13 mouse cellular contexts compared by ENCODE assay signal in the genomic region with DNA sequence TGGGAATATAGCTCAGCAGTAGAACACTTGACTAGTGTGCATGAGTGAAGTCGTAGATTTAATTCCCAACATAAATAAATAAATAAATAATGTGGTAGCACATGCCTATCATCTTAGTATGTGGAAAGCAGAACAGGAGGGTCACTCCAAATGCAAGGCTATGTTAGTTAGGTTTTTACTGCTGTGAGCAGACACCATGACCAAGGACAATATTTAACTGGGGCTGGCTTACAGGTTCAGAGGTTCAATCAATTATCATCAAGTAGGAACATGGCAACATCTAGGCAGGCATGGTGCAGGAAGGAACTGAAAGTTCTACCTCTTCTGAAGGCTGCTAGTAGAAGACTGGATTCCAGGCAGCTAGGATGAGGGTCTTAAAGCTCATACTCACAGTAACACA.
"Had no signal": no experiment of that assay in that cellular context is flagged by ENCODE, and none has a peak within 500 bp of the region (broad histone marks: within the 10 kb centered on the region; RNA-seq: fewer than 3 reads in every experiment).

No protein-coding gene starts in this region.

- H3K4me2 ChIP-seq: intestine, embryonic 15.5 days; liver, embryonic 13.5 days; midbrain, embryonic 11.5 days had no signal

- H3K4me3 ChIP-seq: intestine, embryonic 15.5 days; left cerebral cortex, adult 2 months; liver, embryonic 13.5 days had no signal

- DNase-seq: layer of hippocampus, postnatal 36 days; liver, embryonic 13.5 days; lung, adult 2 months; lung, postnatal 14 days; lung, postnatal 4 days; midbrain, embryonic 14.5 days; thymus, adult 2 months; thymus, postnatal 14 days; thymus, postnatal 4 days had no signal

- H3K36me3 ChIP-seq: intestine, embryonic 15.5 days; liver, embryonic 13.5 days had no signal

- H3K4me1 ChIP-seq: intestine, embryonic 15.5 days; liver, embryonic 13.5 days had no signal

- H3K9me3 ChIP-seq: intestine, embryonic 15.5 days; liver, embryonic 13.5 days had no signal

- H3K9ac ChIP-seq: intestine, embryonic 15.5 days; liver, embryonic 13.5 days had no signal

- H3K27me3 ChIP-seq: intestine, embryonic 15.5 days; liver, embryonic 13.5 days had no signal

- H3K27ac ChIP-seq: intestine, embryonic 15.5 days; left cerebral cortex, adult 2 months; liver, embryonic 13.5 days; stomach, postnatal 0 days had no signal

- ATAC-seq: intestine, embryonic 15.5 days had no signal
